Mouse (Mus musculus) cortical plate, adult 2 months (tissue): ENCODE results near the gene Hoxa2. TPM values are rescaled to one million over a fixed set of nuclear protein-coding genes. Genes with fewer than 3 reads are reported as not detected.

Source experiments
- H3K27ac ChIP-seq: fragments of 200-500 bp; 2 replicates; pipeline ENCODE4 v1.5.1; 2012; ENCODE audit warnings: low read length, control low read depth, inconsistent platforms; ENCODE audit not compliant: insufficient read depth
- H3K4me1 ChIP-seq: fragments of 200-500 bp; 2 replicates; pipeline ENCODE4 v1.6.1; 2011; ENCODE audit warnings: low read length; ENCODE audit not compliant: control insufficient read depth, insufficient read depth
- H3K4me3 ChIP-seq: fragments of 200-500 bp; 2 replicates; pipeline ENCODE4 v1.5.1; 2011; ENCODE audit warnings: mild to moderate bottlenecking, low read length, control low read depth; ENCODE audit not compliant: insufficient read depth
- CTCF ChIP-seq: fragments of 200-500 bp; IDR thresholded peaks from 2 replicates; pipeline ENCODE4 v1.5.1; 2011; ENCODE audit warnings: mild to moderate bottlenecking, control low read depth, low read length; ENCODE audit not compliant: insufficient read depth; ENCODE audit errors: extremely low read depth
- POLR2A ChIP-seq: fragments of 200-500 bp; IDR thresholded peaks from 2 replicates; pipeline ENCODE4 v1.6.1; 2011; ENCODE audit warnings: mild to moderate bottlenecking, low read length, control low read depth; ENCODE audit not compliant: insufficient read depth; ENCODE audit errors: extremely low read depth
- polyA plus RNA-seq: library from polyadenylated mRNA; depleted of rRNA; stranded (reverse); fragments of >200 nt; gene quantifications from 2 replicates; pipeline ENCODE4 v1.2.3, GENCODE M21; 2012

Hoxa2 gene
- polyA plus RNA-seq, 1 experiment, result not detected

GRCm38 (mm10) chr6:52202362-52203120 is 37.9 kb upstream of the Hoxa2 start:
- Histone ChIP-seq H3K27ac (no peak overlapping the region), H3K4me3 (no peak overlapping the region), H3K4me1 (no peaks in the 10 kb centered on the region)
- TF ChIP-seq CTCF (no peak), POLR2A (no peak)

- H3K4me3 ChIP-seq, result no peak overlapping the region
- TF ChIP-seq CTCF (no peak), POLR2A (no peak)
- no peaks in the 10 kb centered on the region for H3K4me1 ChIP-seq
- H3K27ac ChIP-seq, result no peak overlapping the region
Observed at GRCm38 (mm10) chr6:52201269-52201668, 36.6 kb upstream of the Hoxa2 start.

GRCm38 (mm10) chr6:52200751-52201250 is 36.2 kb upstream of the Hoxa2 start:
- TF ChIP-seq CTCF (no peak), POLR2A (no peak)
- Histone ChIP-seq H3K4me3 (no peak overlapping the region), H3K4me1 (no peaks in the 10 kb centered on the region), H3K27ac (no peak overlapping the region)

- Histone ChIP-seq H3K4me3 (no peak overlapping the region), H3K4me1 (no peaks in the 10 kb centered on the region), H3K27ac (no peak overlapping the region)
- TF ChIP-seq POLR2A, result no peak
- no peak for TF ChIP-seq CTCF
Observed at GRCm38 (mm10) chr6:52200073-52200750, 35.6 kb upstream of the Hoxa2 start.

GRCm38 (mm10) chr6:52197271-52197670 is 32.6 kb upstream of the Hoxa2 start:
- H3K27ac ChIP-seq, result no peak overlapping the region
- no peaks in the 10 kb centered on the region for H3K4me1 ChIP-seq
- no peak overlapping the region for H3K4me3 ChIP-seq
- TF ChIP-seq CTCF (peak; percentile 46; the same call in 1 of the 2 replicates), POLR2A (no peak)

GRCm38 (mm10) chr6:52196811-52197210 is 32.2 kb upstream of the Hoxa2 start:
- no peaks in the 10 kb centered on the region for H3K4me1 ChIP-seq
- TF ChIP-seq POLR2A (no peak), CTCF (no peak)
- no peak overlapping the region for H3K4me3 ChIP-seq
- H3K27ac ChIP-seq, result no peak overlapping the region

- Histone ChIP-seq H3K4me1 (no peaks in the 10 kb centered on the region), H3K4me3 (no peak overlapping the region), H3K27ac (no peak overlapping the region)
- TF ChIP-seq POLR2A, result no peak
- TF ChIP-seq CTCF, result no peak
Observed at GRCm38 (mm10) chr6:52194690-52195089, 30.1 kb upstream of the Hoxa2 start.

GRCm38 (mm10) chr6:52191860-52192550 is 27.4 kb upstream of the Hoxa2 start:
- TF ChIP-seq POLR2A (no peak), CTCF (no peak)
- Histone ChIP-seq H3K4me1 (no peaks in the 10 kb centered on the region), H3K4me3 (no peak overlapping the region), H3K27ac (no peak overlapping the region)

- Histone ChIP-seq H3K4me3 (no peak within 1 kb of the TSS), H3K27ac (no peak within 1 kb of the TSS), H3K4me1 (no peaks in the 10 kb centered on the region)
- TF ChIP-seq CTCF, result no peak
Observed at GRCm38 (mm10) chr6:52190906-52191810, 26.5 kb upstream of the Hoxa2 start, which contains the start of gene Hoxa4. Gene Hoxa4, minus strand, starts transcription at chr6:52191753.

- H3K27ac ChIP-seq, result no peak overlapping the region
Observed at GRCm38 (mm10) chr6:52190410-52190809, 25.8 kb upstream of the Hoxa2 start.

More at GRCm38 (mm10) chr6:52190410-52190809, 25.8 kb upstream of the Hoxa2 start:
- TF ChIP-seq CTCF, result no peak
- TF ChIP-seq POLR2A, result no peak
- Histone ChIP-seq H3K4me3 (no peak overlapping the region), H3K4me1 (no peaks in the 10 kb centered on the region)
